Mouse (Mus musculus): ENCODE measurements at regions not wholly inside any gene's neighbourhood (a gene's known extent, or its start where the extent isn't known, plus 50 kb on each side); places are given as distances from the start of the nearest gene placed in this dataset.

DNA sequence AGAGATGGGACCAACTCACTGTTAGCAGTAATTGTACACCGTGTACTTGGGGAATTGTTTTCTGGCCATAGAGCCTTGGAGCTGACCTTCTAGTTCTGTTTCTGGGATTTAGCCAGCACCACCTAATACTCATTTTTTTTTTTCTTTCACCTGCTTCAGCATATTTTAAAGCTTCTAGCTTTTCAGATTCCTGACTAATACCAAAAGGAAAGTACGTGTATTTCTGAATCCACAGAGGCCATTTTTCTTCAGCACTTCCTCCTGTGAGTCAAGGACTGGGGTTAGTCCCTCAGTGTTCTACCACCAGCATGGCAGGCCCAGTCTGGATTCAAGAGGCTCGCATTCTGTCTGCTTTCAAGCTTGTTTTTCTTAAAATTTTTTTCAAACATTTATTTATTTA, 189.3 kb downstream of the Otol1 start:
- no peak for TF ChIP-seq CTCF (IDR thresholded peaks at IDR 0.05)
- TF ChIP-seq EP300 (IDR thresholded peaks at IDR 0.05): no peak

All from lung, postnatal 0 days (tissue).